Mouse (Mus musculus): ENCODE measurements around the gene Tia1. TPM values are rescaled to one million over a fixed set of nuclear protein-coding genes. Genes with fewer than 3 reads are reported as not detected.
A peak's percentile ranks its signal among the peaks of the same experiment; 100 is the strongest.

Gene Tia1
- 337 and 341 TPM in 2 replicates for polyA plus RNA-seq (2016; fragmentation: Nextera tagmentation; extraction: Ambion mirVana)

DNA sequence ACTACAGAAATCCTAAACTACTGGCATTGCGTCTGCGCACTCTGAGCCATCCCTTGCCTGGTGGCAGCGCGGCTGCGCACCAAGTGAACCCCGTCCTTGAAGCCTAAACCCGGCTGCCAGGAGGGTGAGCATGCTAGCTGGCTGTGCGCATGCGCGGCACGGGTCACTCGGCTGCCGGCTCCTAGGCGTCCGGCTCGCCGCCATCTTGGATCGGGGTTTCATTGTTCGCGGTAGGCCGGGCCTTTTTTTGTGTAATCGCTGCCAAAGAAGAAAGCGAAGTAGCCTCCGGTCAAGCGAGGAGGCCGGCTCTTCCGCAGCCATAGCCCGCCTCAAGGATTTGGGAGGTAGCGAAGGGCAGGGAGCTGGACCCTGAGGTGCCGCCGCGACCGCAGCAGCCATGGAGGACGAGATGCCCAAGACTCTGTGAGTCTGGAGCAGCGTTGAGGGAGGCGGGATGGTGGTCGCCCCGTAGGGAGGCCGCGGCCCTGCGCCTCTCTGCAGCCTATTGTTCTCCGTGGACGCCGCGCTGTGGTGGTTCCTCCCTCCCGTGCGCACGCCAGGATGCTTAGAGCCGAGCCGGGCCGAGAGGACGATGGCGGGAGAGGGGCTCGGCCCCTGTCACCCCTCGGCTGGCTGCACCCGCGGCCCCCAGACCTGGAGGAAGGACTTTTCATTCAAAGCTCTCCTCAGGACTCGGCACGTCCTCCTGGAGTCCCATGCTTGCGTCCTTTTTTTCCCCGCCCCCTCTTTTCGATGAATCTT lies at the start of gene Tia1:
TSS of gene Tia1 (plus strand) at position 120 of the 762 bp plus-strand sequence.
- peak; percentile 95 for ATAC-seq (ENCODE audit: low FRiP score)
- Histone ChIP-seq H3K4me1 (peaks cover 16% of the 10 kb centered on the region), H3K36me3 (replicated peaks) (peaks cover 9% of the 10 kb centered on the region), H3K4me2 (peak within 1 kb of the TSS; percentile 72), H3K9me3 (no peaks in the 10 kb centered on the region), H3K9ac (peak within 1 kb of the TSS; percentile 98), H3K4me3 (replicated peaks) (peak within 1 kb of the TSS; percentile 85), H3K27ac (peak within 1 kb of the TSS; percentile 100), H3K27me3 (no peaks in the 10 kb centered on the region)
- WGBS: under 1% methylated on average over 58 of the region's 62 CpGs

DNA sequence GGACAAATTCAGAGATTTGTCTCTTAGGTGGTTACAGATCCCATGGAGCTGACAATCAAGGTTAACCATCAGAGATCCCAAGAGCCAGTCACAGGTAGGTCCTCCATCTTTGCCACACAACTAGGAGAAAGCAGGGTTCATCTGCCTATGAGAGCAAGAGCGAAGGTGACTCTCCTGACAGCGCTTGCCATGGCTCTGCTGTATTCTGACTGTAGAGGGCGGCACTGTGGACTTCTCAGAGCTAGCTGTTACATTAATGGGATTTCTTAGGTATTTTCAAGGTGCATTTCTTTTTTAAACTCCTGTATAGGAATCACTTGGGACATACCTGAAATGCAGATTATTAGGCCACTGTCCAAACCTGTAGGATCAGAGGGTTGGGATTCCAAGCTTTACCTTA lies 49.1 kb upstream of the Tia1 start:
- no peak for ATAC-seq (ENCODE audit: low FRiP score)
- H3K4me3 ChIP-seq (replicated peaks): no peak overlapping the region
- H3K27me3 ChIP-seq: no peaks in the 10 kb centered on the region
- H3K4me1 ChIP-seq: no peaks in the 10 kb centered on the region
- H3K27ac ChIP-seq: no peak overlapping the region
- no peaks in the 10 kb centered on the region for H3K36me3 ChIP-seq (replicated peaks)
- 42% methylated on average over 3 of the region's 3 CpGs for WGBS
- H3K9ac ChIP-seq: no peak overlapping the region
- no peak overlapping the region for H3K4me2 ChIP-seq
- no peaks in the 10 kb centered on the region for H3K9me3 ChIP-seq

DNA sequence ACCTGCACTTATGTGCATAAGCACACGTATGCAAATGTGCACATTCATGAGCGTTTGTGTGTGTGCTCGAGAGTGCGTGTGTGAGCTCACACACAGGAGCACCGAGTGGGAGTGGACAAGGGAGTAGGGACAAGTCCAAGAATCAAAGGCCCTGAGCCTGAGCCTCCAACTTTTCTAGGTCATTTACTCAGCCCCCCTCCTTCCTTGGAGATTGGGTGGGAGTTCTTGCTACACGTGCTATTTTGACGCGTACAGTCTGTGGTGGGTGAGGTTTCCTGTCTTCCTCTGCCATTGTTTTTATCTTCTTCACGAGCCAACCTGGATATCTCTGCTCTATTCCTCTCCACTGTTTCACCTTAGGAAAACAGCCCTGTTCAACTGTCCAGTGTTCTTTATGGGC lies 47.1 kb upstream of the Tia1 start:
- WGBS: 80% methylated on average over 9 of the region's 9 CpGs
- no peak overlapping the region for H3K4me2 ChIP-seq
- no peaks in the 10 kb centered on the region for H3K36me3 ChIP-seq (replicated peaks)
- H3K9me3 ChIP-seq: no peaks in the 10 kb centered on the region
- no peak overlapping the region for H3K9ac ChIP-seq
- no peaks in the 10 kb centered on the region for H3K27me3 ChIP-seq
- ATAC-seq (ENCODE audit: low FRiP score): no peak
- H3K4me1 ChIP-seq: no peaks in the 10 kb centered on the region
- H3K27ac ChIP-seq: no peak overlapping the region
- no peak overlapping the region for H3K4me3 ChIP-seq (replicated peaks)

DNA sequence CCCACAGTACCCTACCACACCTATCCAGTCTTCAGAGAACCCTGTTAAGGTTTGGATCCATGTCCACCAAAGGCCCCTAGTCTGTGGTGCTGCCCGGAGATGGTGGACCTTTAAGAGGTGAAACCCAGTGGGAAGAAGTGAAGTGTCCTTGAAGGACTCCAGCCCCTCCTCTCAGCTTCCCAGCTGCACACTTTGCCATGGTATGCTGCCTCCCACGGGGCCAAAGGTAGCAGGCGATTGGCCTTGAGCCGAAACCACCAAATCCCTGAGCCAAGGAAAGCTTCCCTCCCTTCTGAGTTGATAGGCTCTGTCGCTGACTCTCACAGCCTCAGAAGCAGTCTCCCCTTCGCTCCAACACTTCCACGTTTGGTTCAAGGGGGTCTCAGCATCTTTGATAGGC lies 43.3 kb upstream of the Tia1 start:
- H3K4me3 ChIP-seq (replicated peaks): no peak overlapping the region

DNA sequence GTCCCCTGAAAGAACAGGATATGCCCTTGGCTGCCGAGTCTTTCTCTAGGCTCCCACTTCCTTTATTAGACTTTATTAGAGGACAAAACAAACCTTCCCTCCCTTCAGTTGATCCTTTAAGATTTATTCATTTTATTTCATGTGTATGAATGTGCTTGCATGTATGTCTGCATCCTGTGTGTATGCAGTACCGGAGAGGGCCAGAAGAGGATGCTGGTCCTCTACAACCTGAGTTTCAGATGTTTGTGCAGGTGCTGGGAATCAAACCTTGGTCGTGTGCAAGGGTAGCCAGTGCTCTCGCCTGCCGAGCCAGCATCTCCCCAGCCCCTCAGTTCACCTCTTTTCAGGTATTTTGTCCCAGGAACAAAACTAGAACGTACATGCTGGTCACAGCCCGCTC lies 42.6 kb upstream of the Tia1 start:
- 88% methylated on average over 7 of the region's 7 CpGs for WGBS
- H3K4me1 ChIP-seq: peaks cover 12% of the 10 kb centered on the region
- no peaks in the 10 kb centered on the region for H3K36me3 ChIP-seq (replicated peaks)
- ATAC-seq (ENCODE audit: low FRiP score): no peak
- H3K9me3 ChIP-seq: no peaks in the 10 kb centered on the region
- no peak overlapping the region for H3K4me3 ChIP-seq (replicated peaks)
- no peak overlapping the region for H3K27ac ChIP-seq
- no peak overlapping the region for H3K4me2 ChIP-seq
- H3K27me3 ChIP-seq: no peaks in the 10 kb centered on the region
- H3K9ac ChIP-seq: no peak overlapping the region

More for the DNA sequence above, 43.3 kb upstream of the Tia1 start:
- 53% methylated on average over 7 of the region's 7 CpGs for WGBS
- Histone ChIP-seq H3K27ac (no peak overlapping the region), H3K4me1 (peaks cover 7% of the 10 kb centered on the region; the same call in 1 of the 2 replicates), H3K36me3 (replicated peaks) (no peaks in the 10 kb centered on the region), H3K4me2 (no peak overlapping the region), H3K9ac (no peak overlapping the region), H3K27me3 (no peaks in the 10 kb centered on the region), H3K9me3 (no peaks in the 10 kb centered on the region)
- no peak for ATAC-seq (ENCODE audit: low FRiP score)

DNA sequence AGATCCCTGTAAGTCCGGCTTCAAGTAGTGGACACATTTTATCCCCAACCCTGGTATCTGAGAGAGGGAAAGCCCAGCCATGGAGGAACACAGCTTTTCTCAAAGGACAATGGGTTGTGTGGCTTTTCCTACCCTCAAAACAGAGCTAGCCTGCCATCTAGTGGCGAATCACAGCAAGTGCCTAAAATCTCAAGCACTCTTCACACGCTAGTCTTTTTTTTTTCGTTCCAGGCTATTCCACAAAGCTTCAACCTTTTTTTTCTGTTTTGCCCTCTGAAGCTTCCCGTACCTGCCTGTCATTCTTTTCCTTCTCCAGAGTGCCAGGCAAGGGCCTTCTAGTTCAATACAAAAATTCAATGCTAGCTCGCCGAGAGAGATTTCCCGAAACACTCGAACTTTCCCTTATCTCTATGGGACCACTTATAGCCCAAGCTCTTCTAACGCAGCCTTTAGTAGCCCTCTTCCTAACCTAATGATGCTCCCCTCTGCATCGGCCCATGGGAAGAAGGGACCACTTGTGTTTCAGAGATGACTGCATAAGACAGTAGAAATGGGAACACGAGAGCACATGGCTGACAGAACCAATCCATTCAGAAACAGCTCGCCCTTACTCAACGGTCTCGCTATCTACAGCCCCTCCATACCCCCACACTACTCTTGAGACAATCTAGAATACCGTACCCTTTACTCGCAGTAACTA lies 39.4 kb upstream of the Tia1 start:
- 4% methylated on average over 17 of the region's 17 CpGs for WGBS
- Histone ChIP-seq H3K4me1 (peaks cover 16% of the 10 kb centered on the region), H3K27ac (peak overlapping the region; percentile 81), H3K4me3 (replicated peaks) (peak overlapping the region; percentile 72), H3K9me3 (no peaks in the 10 kb centered on the region), H3K9ac (peak overlapping the region; percentile 87), H3K36me3 (replicated peaks) (peaks cover 14% of the 10 kb centered on the region), H3K4me2 (peak overlapping the region; percentile 83), H3K27me3 (no peaks in the 10 kb centered on the region)
- ATAC-seq (ENCODE audit: low FRiP score): peak; percentile 37

DNA sequence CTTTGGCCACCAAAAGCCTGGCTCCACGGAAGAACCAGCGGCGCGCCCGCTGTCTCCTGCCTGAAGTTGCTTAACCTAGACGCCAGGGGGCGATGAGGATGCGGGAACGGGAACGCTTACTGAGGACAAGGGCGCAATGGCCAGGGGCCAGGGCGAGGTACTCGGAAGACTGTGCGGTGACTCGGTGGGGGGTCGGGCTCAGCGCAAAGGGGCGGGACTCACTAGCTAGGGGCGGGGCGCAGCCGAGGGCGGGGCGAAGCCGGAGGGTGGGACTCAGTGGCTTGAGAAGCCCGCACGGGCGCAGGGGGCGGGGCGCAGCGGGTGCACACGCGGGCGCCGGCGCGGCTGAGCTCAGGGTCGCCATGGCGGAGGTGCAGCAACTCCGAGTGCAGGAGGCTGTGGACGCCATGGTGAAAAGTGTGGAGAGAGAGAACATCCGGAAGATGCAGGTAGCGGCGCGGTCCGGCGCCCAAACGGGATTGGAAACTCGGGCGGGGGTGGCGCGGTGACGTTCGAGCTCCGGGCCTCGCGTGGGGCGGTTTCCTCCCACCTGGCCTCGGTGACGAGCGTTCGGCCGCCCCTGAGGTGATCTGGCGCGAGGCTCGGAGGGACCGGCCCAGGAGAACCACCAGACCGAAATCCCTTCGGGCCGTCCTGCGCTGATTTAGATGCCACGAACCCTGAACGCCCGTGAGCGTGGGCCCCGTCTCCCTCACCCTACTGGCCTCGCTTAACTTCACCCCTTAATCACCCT lies 38.5 kb upstream of the Tia1 start, which contains the start of gene Fam136a:
TSS of gene Fam136a (plus strand) at position 276 of the 754 bp plus-strand sequence.
- H3K4me2 ChIP-seq: peak within 1 kb of the TSS; percentile 83
- peak within 1 kb of the TSS; percentile 76 for H3K27ac ChIP-seq
- H3K27me3 ChIP-seq: no peaks in the 10 kb centered on the region
- peaks cover 18% of the 10 kb centered on the region for H3K4me1 ChIP-seq
- under 1% methylated on average over 68 of the region's 76 CpGs for WGBS
- H3K36me3 ChIP-seq (replicated peaks): peaks cover 14% of the 10 kb centered on the region
- peak; percentile 95 for ATAC-seq (ENCODE audit: low FRiP score)
- H3K4me3 ChIP-seq (replicated peaks): peak within 1 kb of the TSS; percentile 72
- H3K9ac ChIP-seq: peak within 1 kb of the TSS; percentile 87
- no peaks in the 10 kb centered on the region for H3K9me3 ChIP-seq

DNA sequence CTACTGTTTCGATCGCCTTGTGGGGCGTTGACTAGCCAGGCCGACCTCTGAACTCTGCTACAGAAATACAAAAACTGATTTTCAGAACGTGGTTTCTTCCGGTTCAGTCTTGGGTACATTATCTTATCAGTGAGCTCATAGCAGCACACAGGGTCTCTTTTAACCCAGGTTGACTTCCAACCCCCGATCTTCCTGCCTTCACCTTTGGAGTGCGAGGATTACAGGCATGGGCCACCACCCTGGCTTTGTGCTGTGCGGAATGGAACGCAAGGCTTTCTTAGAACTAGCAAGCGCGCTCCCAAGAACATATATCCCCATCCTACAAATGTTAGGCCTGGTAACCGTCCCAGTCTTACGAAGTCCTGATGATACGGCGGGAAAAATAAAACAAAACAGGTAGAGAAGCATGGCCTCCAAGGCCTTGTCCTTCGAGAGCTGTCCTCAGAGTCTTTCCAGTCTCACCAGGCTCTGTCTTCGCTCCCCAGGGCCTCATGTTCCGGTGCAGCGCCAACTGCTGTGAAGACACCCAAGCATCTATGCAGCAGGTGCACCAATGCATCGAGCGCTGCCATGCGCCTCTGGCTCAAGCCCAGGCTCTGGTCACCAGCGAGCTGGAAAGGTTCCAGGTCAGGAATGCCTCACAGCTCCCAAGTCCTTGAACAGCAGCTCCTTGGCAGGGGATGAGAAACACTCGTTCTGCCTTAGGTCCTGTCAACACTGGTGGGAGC lies 37.7 kb upstream of the Tia1 start:
- Histone ChIP-seq H3K9ac (peak overlapping the region; percentile 87), H3K9me3 (no peaks in the 10 kb centered on the region), H3K27ac (peak overlapping the region; percentile 76), H3K4me2 (peak overlapping the region; percentile 83), H3K4me1 (peaks cover 23% of the 10 kb centered on the region), H3K4me3 (replicated peaks) (peak overlapping the region; percentile 72), H3K27me3 (no peaks in the 10 kb centered on the region), H3K36me3 (replicated peaks) (peaks cover 14% of the 10 kb centered on the region)
- no peak; the same call in 1 of the 2 replicates for ATAC-seq (ENCODE audit: low FRiP score)
- WGBS: 43% methylated on average over 25 of the region's 25 CpGs

DNA sequence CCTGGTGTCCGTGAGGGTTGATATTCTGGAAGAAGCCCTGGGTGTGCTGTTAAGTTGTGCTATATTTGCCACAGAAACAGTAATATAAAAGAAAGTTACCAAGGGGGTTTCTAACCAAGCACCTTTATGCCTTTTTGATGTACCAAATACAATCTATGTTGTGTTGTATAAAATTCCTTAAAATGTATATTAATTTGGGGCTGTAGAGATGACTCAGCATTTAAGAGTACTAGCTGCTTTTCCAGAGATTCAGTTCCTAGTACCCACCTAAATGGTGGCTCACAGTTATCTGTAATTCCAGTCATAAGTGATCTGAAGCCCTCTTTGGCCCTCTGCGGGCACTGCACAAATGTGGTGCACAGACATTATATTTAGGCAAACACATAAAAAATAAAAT lies 37.2 kb upstream of the Tia1 start:
- no peaks in the 10 kb centered on the region for H3K9me3 ChIP-seq
- peak overlapping the region; percentile 83 for H3K4me2 ChIP-seq
- no peak for ATAC-seq (ENCODE audit: low FRiP score)
- H3K9ac ChIP-seq: peak overlapping the region; percentile 87
- no peaks in the 10 kb centered on the region for H3K27me3 ChIP-seq
- H3K4me1 ChIP-seq: peaks cover 23% of the 10 kb centered on the region
- H3K27ac ChIP-seq: peak overlapping the region; percentile 76; the same call in 1 of the 2 replicates
- peak overlapping the region; percentile 72 for H3K4me3 ChIP-seq (replicated peaks)
- peaks cover 14% of the 10 kb centered on the region for H3K36me3 ChIP-seq (replicated peaks)
- WGBS: 81% methylated on average over 2 of the region's 2 CpGs

DNA sequence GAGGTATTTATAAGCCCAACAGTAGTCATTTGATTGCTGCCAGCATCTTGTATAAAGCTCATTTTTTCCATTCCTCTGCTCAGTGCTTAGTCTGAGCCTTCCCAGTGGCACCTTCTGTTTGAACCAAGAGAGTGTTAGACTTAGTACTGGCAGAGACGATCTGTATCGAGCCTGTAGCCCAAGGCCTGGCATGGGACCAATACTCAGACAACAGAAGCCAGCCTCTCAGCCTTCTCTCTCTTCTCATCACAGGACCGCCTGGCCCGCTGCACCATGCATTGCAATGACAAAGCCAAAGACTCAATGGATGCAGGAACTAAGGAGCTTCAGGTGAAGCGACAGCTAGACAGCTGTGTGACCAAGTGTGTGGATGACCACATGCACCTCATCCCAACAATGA lies 35.5 kb upstream of the Tia1 start:
- Histone ChIP-seq H3K4me1 (peaks cover 39% of the 10 kb centered on the region), H3K27ac (no peak overlapping the region), H3K9me3 (no peaks in the 10 kb centered on the region), H3K4me2 (no peak overlapping the region), H3K27me3 (no peaks in the 10 kb centered on the region), H3K4me3 (replicated peaks) (no peak overlapping the region), H3K9ac (no peak overlapping the region), H3K36me3 (replicated peaks) (peaks cover 16% of the 10 kb centered on the region)
- no peak for ATAC-seq (ENCODE audit: low FRiP score)
- 90% methylated on average over 5 of the region's 5 CpGs for WGBS

DNA sequence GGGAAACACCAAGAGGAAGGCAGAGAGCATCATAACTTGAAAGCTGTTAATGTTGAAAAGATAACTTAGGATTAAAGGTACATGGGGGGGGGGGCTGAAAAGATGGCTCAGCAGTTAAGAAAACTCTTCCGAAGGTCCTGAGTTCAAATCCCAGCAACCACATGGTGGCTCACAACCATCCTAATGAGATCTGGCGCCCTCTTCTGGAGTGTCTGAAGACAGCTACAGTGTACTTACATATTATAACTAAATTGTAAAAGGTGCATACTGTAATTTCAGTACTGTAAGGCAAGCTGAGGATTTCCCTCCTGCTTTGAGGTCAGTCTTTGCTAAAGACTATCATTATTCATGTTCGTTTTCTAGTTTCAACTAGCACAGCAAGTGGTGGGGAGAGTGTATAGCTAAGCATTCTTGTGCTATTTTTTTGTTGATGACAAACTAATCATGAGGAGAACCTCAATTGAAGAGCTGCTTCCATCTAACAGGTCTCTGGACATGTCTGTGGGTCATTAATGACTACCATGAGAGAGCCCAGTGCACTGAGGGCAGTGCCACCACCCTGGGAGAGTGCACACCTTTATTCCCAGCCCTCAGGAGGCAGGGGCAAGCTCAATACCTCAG lies 33.8 kb upstream of the Tia1 start:
- H3K36me3 ChIP-seq (replicated peaks): peaks cover 24% of the 10 kb centered on the region
- 60% methylated on average over 3 of the region's 3 CpGs for WGBS
- H3K27ac ChIP-seq: peak overlapping the region; percentile 92; the same call in 1 of the 2 replicates
- no peak overlapping the region; the same call in 1 of the 2 replicates for H3K4me3 ChIP-seq (replicated peaks)
- H3K9ac ChIP-seq: peak overlapping the region; percentile 67; the same call in 1 of the 2 replicates
- no peaks in the 10 kb centered on the region for H3K27me3 ChIP-seq
- ATAC-seq (ENCODE audit: low FRiP score): no peak
- peak overlapping the region; percentile 87 for H3K4me2 ChIP-seq
- H3K9me3 ChIP-seq: no peaks in the 10 kb centered on the region
- H3K4me1 ChIP-seq: peaks cover 33% of the 10 kb centered on the region
